Mouse (Mus musculus): ENCODE results near the gene Psip1.
A peak's percentile ranks its signal among the peaks of the same experiment; 100 is the strongest.

The Psip1 gene

GRCm38 (mm10) chr4:83414241-83414824 is 71.9 kb downstream of the Psip1 start:
- no peak for DNase-seq

- no peak for DNase-seq
These were observed 74.2 kb downstream of the Psip1 start for GRCm38 (mm10) chr4:83412060-83412459.

DNA sequence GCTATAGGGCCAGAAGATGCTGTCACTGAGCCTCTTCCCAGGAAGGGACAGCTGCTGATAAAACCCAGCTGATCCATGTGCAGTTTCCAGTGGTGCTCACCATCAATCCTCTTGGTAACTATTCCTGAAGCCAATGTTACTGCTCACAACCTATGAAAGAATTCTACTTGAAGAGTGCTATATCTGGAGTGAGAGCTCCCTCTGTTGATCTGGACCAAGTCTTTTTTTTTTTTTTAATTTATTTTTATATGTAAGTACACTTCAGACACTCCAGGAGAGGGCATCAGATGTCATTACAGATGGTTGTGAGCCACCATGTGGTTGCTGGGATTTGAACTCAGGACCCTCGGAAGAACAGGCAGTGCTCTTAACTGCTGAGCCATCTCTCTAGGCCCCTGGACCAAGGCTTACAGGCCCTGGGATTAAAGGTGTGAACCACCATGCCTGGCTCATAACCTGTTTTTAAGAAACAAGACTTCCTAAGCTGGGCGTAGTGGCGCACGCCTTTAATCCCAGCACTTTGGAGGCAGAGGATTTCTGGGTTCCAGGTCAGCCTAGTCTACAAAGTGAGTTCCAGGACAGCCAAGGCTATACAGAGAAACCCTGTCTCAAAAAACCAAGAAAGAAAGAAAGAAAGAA is 76.3 kb downstream of the Psip1 start:
- DNase-seq: peak; percentile 21

DNA sequence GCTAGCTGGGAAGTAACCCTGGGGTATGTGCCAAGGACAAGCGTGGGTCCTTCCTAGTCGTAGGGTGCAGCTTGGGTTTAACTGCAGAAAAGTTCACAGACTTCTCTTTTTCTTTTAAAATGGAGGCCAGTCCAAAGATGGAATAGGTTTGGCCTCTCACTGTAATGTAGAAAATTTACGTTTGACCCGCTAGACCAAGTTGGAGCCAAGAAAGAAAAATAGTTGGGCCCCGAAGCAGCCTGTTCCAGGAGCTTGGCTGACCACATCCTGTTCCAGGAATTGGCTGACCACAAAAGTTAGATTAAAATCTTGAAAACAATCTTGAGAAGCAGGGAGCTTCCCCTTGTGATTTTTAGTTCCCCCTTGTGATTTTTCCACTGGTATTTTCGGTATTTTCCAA is 78.6 kb downstream of the Psip1 start:
- DNase-seq: no peak

Data from kidney, adult 9 months (tissue).